Mouse (Mus musculus) ZHBTc4 (cell line): ENCODE measurements at regions not wholly inside any gene's neighbourhood (a gene's known extent, or its start where the extent isn't known, plus 50 kb on each side); places are given as distances from the start of the nearest gene placed in this dataset.

Experiments used
- DNase-seq: peaks from one replicate; pipeline ENCODE4 v3.0.0-alpha.2; 2011; ENCODE audit warnings: low read depth, low spot score

- peak; percentile 77 for DNase-seq
Observed at GRCm38 (mm10) chr3:17999789-18000485, 51.7 kb downstream of the Cypt12 start.
